Mouse (Mus musculus) kidney, embryonic 15.5 days (tissue): ENCODE results near the gene Lmx1b. TPM values are rescaled to one million over a fixed set of nuclear protein-coding genes. Genes with fewer than 3 reads are reported as not detected.
A peak's percentile ranks its signal among the peaks of the same experiment; 100 is the strongest.

Source experiments
- ATAC-seq: fragments of 200-750 bp; cut with Nextera tagmentation; replicated peaks from 2 replicates; pipeline ENCODE4 v1.8.0; 2017; ENCODE audit warnings: moderate TSS enrichment; ENCODE audit not compliant: low FRiP score
- H3K27ac ChIP-seq: fragments of 300-500 bp; sonication (generic); 2 replicates; pipeline ENCODE4 v1.5.1; 2015; ENCODE audit warnings: mild to moderate bottlenecking, inconsistent platforms
- H3K27me3 ChIP-seq: fragments of 300-500 bp; sonication (generic); 2 replicates; pipeline ENCODE4 v1.6.1; 2015; ENCODE audit warnings: inconsistent platforms
- H3K36me3 ChIP-seq: fragments of 300-500 bp; sonication (generic); 2 replicates; pipeline ENCODE4 v1.6.1; 2015; ENCODE audit warnings: inconsistent platforms
- H3K4me1 ChIP-seq: fragments of 300-500 bp; sonication (generic); 2 replicates; pipeline ENCODE4 v1.6.1; 2015; ENCODE audit warnings: inconsistent platforms
- H3K4me2 ChIP-seq: fragments of 300-500 bp; sonication (generic); 2 replicates; pipeline ENCODE4 v1.6.1; 2015; ENCODE audit warnings: moderate library complexity, mild to moderate bottlenecking, inconsistent platforms
- H3K4me3 ChIP-seq: fragments of 300-500 bp; sonication (generic); replicated peaks from 2 replicates; pipeline ENCODE4 v1.5.1; 2015; ENCODE audit warnings: mild to moderate bottlenecking, inconsistent platforms
- H3K9ac ChIP-seq: fragments of 300-500 bp; sonication (generic); 2 replicates; pipeline ENCODE4 v1.6.1; 2015; ENCODE audit warnings: mild to moderate bottlenecking, inconsistent platforms
- H3K9me3 ChIP-seq: fragments of 300-500 bp; sonication (generic); replicated peaks from 2 replicates; pipeline ENCODE4 v1.6.1; 2016; ENCODE audit warnings: inconsistent platforms
- WGBS: fragments of 180-500 bp; shearing (Covaris S2); methylation state at CpG from one replicate; pipeline ENCODE4 v1.1.7; 2015; ENCODE audit warnings: mixed read lengths; 5-methylcytosine and 5-hydroxymethylcytosine counted together
- polyA plus RNA-seq: library from polyadenylated mRNA; unstranded; fragments of >200 nt; fragmentation: Nextera tagmentation; extraction: Ambion mirVana; gene quantifications from 2 replicates; pipeline ENCODE4 v1.2.1, GENCODE M21; 2015

Lmx1b gene
- 1.1 and 1.2 TPM in 2 replicates for polyA plus RNA-seq

GRCm38 (mm10) chr2:33640171-33640721, at the start of gene Lmx1b:
Gene Lmx1b, minus strand, starts transcription at chr2:33640511.
- WGBS = under 1% methylated on average over 44 of the region's 53 CpGs
- H3K36me3 ChIP-seq = no peaks in the 10 kb centered on the region
- peaks cover 99% of the 10 kb centered on the region for H3K27me3 ChIP-seq
- H3K9ac ChIP-seq = peak within 1 kb of the TSS; percentile 47
- H3K4me2 ChIP-seq = peak within 1 kb of the TSS; percentile 76
- no peak for ATAC-seq
- no peaks in the 10 kb centered on the region for H3K9me3 ChIP-seq
- H3K27ac ChIP-seq = no peak within 1 kb of the TSS; the same call in 1 of the 2 replicates
- H3K4me3 ChIP-seq = peak within 1 kb of the TSS; percentile 54
- H3K4me1 ChIP-seq = peaks cover 66% of the 10 kb centered on the region

GRCm38 (mm10) chr2:33689880-33690462, 49.7 kb upstream of the Lmx1b start:
- Histone ChIP-seq H3K4me3 (no peak overlapping the region), H3K4me2 (no peak overlapping the region), H3K27ac (no peak overlapping the region), H3K4me1 (no peaks in the 10 kb centered on the region), H3K9ac (no peak overlapping the region), H3K36me3 (no peaks in the 10 kb centered on the region), H3K27me3 (peaks cover 25% of the 10 kb centered on the region), H3K9me3 (peaks cover 3% of the 10 kb centered on the region; the same call in 1 of the 2 replicates)
- 28% methylated on average over 9 of the region's 9 CpGs for WGBS
- no peak for ATAC-seq

GRCm38 (mm10) chr2:33689155-33689879, 49.0 kb upstream of the Lmx1b start:
- ATAC-seq = no peak
- peaks cover 25% of the 10 kb centered on the region for H3K27me3 ChIP-seq
- 61% methylated on average over 23 of the region's 23 CpGs for WGBS
- no peak overlapping the region for H3K9ac ChIP-seq
- H3K27ac ChIP-seq = no peak overlapping the region
- H3K4me3 ChIP-seq = no peak overlapping the region
- H3K9me3 ChIP-seq = peaks cover 3% of the 10 kb centered on the region; the same call in 1 of the 2 replicates
- H3K4me2 ChIP-seq = no peak overlapping the region
- H3K36me3 ChIP-seq = no peaks in the 10 kb centered on the region
- no peaks in the 10 kb centered on the region for H3K4me1 ChIP-seq

- no peak overlapping the region for H3K4me3 ChIP-seq
- ATAC-seq = no peak
- no peak overlapping the region for H3K27ac ChIP-seq
- H3K36me3 ChIP-seq = no peaks in the 10 kb centered on the region
- H3K9me3 ChIP-seq = no peaks in the 10 kb centered on the region
- WGBS = 56% methylated on average over 4 of the region's 4 CpGs
- H3K4me2 ChIP-seq = no peak overlapping the region
- H3K27me3 ChIP-seq = peaks cover 15% of the 10 kb centered on the region
- H3K4me1 ChIP-seq = peaks cover 9% of the 10 kb centered on the region; the same call in 1 of the 2 replicates
- H3K9ac ChIP-seq = no peak overlapping the region
Observed at GRCm38 (mm10) chr2:33683594-33683993, 43.3 kb upstream of the Lmx1b start.

- WGBS = 7% methylated on average over 6 of the region's 6 CpGs
Observed at GRCm38 (mm10) chr2:33683095-33683494, 42.8 kb upstream of the Lmx1b start.

GRCm38 (mm10) chr2:33682219-33682618, 41.9 kb upstream of the Lmx1b start:
- Histone ChIP-seq H3K4me1 (peaks cover 15% of the 10 kb centered on the region; the same call in 1 of the 2 replicates), H3K9ac (no peak overlapping the region), H3K9me3 (no peaks in the 10 kb centered on the region), H3K4me3 (no peak overlapping the region), H3K4me2 (no peak overlapping the region), H3K36me3 (no peaks in the 10 kb centered on the region), H3K27ac (no peak overlapping the region), H3K27me3 (peaks cover 11% of the 10 kb centered on the region)
- ATAC-seq = no peak
- 10% methylated on average over 4 of the region's 4 CpGs for WGBS

More at GRCm38 (mm10) chr2:33683095-33683494, 42.8 kb upstream of the Lmx1b start:
- H3K27me3 ChIP-seq = peaks cover 11% of the 10 kb centered on the region
- peaks cover 9% of the 10 kb centered on the region; the same call in 1 of the 2 replicates for H3K4me1 ChIP-seq
- no peak for ATAC-seq
- H3K9me3 ChIP-seq = no peaks in the 10 kb centered on the region
- H3K36me3 ChIP-seq = no peaks in the 10 kb centered on the region
- H3K4me2 ChIP-seq = no peak overlapping the region
- H3K9ac ChIP-seq = no peak overlapping the region
- H3K27ac ChIP-seq = no peak overlapping the region
- no peak overlapping the region for H3K4me3 ChIP-seq

- H3K27ac ChIP-seq = no peak overlapping the region
- peaks cover 13% of the 10 kb centered on the region for H3K27me3 ChIP-seq
- WGBS = 69% methylated on average over 12 of the region's 12 CpGs
Observed at GRCm38 (mm10) chr2:33678950-33679654, 38.8 kb upstream of the Lmx1b start.

GRCm38 (mm10) chr2:33672701-33673472, 32.6 kb upstream of the Lmx1b start:
- Histone ChIP-seq H3K27ac (no peak overlapping the region), H3K9ac (no peak overlapping the region), H3K4me2 (no peak overlapping the region), H3K27me3 (peaks cover 10% of the 10 kb centered on the region), H3K9me3 (no peaks in the 10 kb centered on the region), H3K4me1 (peaks cover 15% of the 10 kb centered on the region; the same call in 1 of the 2 replicates), H3K36me3 (no peaks in the 10 kb centered on the region), H3K4me3 (no peak overlapping the region)
- 76% methylated on average over 10 of the region's 10 CpGs for WGBS
- no peak for ATAC-seq

More at GRCm38 (mm10) chr2:33678950-33679654, 38.8 kb upstream of the Lmx1b start:
- H3K4me2 ChIP-seq = no peak overlapping the region
- no peak for ATAC-seq
- no peak overlapping the region for H3K4me3 ChIP-seq
- H3K36me3 ChIP-seq = no peaks in the 10 kb centered on the region
- no peaks in the 10 kb centered on the region for H3K9me3 ChIP-seq
- H3K9ac ChIP-seq = no peak overlapping the region
- H3K4me1 ChIP-seq = peaks cover 15% of the 10 kb centered on the region; the same call in 1 of the 2 replicates

GRCm38 (mm10) chr2:33668741-33669140, 28.4 kb upstream of the Lmx1b start:
- WGBS = 26% methylated on average over 6 of the region's 6 CpGs
- H3K4me3 ChIP-seq = no peak overlapping the region
- H3K9ac ChIP-seq = no peak overlapping the region
- no peaks in the 10 kb centered on the region for H3K9me3 ChIP-seq
- ATAC-seq = no peak
- H3K27ac ChIP-seq = no peak overlapping the region
- H3K36me3 ChIP-seq = no peaks in the 10 kb centered on the region
- H3K4me2 ChIP-seq = no peak overlapping the region
- peaks cover 30% of the 10 kb centered on the region for H3K4me1 ChIP-seq
- peaks cover 26% of the 10 kb centered on the region for H3K27me3 ChIP-seq

- Histone ChIP-seq H3K4me3 (no peak overlapping the region), H3K4me2 (no peak overlapping the region), H3K9me3 (no peaks in the 10 kb centered on the region), H3K4me1 (peaks cover 30% of the 10 kb centered on the region), H3K36me3 (no peaks in the 10 kb centered on the region), H3K27ac (no peak overlapping the region), H3K27me3 (peaks cover 26% of the 10 kb centered on the region), H3K9ac (no peak overlapping the region)
- ATAC-seq = no peak
- 25% methylated on average over 11 of the region's 11 CpGs for WGBS
Observed at GRCm38 (mm10) chr2:33666388-33666945, 26.2 kb upstream of the Lmx1b start.
